Mouse (Mus musculus): ENCODE results near the gene Dnm1.

The Dnm1 gene

DNA sequence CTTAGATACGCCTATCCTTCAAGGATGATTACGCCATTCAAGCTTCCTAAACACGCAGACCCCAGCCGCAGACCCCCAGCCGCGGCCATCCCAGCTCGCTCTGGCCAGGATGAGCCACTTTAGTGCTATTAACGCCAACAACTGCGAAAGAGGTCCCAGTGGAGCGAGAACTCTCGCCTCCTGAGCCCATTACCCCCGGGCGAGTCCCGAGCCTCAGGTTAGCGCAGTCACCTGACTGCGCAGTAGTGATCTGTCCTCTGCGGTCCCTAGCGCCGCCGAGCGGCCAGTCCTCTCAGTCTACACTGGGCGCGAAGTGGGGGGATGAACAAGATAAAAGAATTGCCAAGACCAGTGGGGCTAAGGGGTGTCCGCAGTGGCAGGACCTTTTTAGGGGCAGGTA lies 8.3 kb upstream of the Dnm1 start:
- peak in 1 of 2 experiments; percentile 59 for DNase-seq (ENCODE audit: low spot score in 2 of 2)

DNA sequence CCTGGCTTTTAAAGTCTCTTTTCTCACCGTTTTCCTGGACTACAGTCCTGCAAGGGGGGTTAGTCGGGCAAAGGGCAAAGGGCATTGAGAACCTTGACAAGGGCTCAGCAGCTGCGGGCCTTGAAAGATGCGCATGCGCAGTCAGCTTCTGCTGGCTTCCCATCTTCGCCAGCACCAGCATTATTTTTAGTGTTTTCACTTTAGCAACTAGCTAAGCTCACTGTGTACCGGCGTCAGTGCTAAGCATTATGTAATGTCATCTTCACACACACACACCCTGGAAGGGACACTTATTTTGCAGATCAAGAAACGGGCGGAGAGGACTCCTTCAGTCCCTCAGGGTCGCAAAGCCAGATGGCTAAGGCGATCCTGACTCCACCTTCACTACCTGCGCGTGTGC lies 7.6 kb upstream of the Dnm1 start:
- peak in 1 of 2 experiments; percentile 61 for DNase-seq (ENCODE audit: low spot score in 2 of 2)

DNA sequence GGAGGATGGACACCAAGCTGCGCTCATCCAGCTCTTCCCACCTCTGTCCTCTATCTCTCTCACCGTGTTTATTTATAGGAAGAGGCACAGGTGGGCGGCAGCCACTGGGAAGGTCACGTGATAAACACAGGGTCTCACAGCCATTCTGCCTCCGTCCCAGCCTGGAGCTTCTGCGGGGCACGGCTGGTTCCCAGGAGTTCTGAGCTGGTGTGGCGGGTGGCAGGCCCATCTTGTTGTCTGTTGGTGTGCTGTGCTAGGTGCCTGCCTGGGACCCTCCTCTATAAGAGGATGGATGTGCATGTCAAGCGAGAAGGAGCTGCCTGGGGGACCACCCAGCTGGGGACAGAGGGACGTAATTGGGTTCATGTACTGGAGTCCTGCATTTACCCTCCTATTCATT lies 5.2 kb upstream of the Dnm1 start:
- no peak for DNase-seq (ENCODE audit: low spot score in 2 of 2)

DNA sequence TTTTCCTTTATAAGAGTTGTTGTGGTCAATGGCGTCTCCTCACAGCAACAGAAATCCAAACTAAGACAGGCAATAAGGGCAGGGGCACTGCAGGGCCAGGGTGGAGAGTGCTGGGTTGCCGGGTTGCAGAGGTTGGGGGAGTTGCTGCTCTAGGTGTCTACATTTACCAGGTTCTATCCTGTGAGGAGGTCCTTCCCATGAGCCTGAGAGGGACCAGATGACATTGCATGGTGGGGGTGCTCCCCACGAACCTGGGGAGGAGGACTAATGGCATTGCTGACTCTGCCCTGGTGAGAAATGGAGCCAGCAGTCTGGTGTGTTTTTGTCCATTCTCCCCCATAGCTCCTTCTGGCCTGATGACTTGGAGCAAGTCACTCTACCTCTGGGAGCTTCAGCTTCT lies 4.6 kb upstream of the Dnm1 start:
- no peak for DNase-seq (ENCODE audit: low spot score in 2 of 2)

DNA sequence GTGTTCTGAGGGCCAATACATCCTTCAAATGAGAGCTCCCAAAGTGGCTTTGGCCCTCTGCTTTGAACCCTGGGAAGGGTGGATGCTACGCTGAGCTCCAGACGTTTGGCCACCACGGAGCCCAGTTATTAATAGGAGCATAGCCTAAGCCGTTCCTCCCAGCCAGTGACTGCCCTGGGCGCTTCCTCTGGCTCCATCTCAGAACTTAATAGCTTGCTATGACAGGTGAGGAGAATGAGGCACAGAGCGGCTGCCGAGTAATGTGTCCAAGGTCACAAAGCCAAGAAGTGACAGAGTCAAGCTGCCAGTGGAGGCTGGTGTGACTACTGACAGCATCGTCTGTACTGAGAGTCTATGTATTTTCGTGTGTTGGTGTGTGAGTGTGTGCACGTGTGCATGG lies 3.1 kb upstream of the Dnm1 start:
- no peak for DNase-seq (ENCODE audit: low spot score in 2 of 2)

DNA sequence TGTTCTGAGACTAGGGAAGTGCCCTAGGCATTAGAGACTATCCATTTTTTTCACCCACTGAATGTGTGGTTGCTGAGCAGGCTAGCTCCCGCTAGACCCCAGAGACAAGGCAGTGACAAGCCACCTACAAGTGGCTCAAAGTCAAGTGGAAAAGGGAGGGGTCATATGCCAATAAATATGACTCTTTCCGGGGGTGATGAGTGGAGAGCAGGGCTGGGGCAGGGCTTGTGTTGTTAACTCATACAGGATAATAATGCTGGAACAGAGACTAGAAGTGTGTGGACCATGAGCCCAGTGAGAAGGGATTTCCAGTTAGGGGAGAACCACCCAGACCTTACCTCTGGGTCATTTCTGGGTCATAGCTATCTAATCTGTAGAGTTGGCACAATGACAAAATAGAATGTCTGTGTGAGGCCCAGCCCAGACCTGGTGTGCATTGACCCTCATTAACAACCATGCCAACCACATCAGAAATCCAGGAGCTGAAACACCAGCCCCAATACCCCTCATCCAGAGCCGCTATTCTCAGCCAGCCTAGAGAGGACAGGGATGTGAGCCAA lies 1.3 kb upstream of the Dnm1 start:
- DNase-seq (ENCODE audit: low spot score in 2 of 2): no peak

DNA sequence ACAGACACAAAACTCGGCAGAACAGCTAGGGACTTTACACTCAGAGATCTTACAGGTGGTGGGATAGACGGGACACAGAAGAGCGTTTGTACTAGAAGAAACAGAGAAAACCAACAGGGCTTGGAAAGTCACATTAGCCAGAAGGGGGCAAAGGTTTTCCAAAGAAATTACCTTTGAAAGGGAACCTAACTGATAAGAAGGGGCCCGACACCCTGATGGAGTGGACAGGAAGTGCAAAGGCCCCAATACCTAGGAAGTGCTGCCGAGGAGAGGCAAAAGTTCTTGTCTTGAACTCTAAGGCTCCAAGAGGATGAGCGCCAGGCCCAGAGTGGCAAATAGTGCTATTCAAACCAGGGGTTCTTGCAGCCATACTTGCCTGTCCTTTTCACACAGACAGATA lies 698 bp upstream of the Dnm1 start:
- DNase-seq (ENCODE audit: low spot score in 2 of 2): no peak

DNA sequence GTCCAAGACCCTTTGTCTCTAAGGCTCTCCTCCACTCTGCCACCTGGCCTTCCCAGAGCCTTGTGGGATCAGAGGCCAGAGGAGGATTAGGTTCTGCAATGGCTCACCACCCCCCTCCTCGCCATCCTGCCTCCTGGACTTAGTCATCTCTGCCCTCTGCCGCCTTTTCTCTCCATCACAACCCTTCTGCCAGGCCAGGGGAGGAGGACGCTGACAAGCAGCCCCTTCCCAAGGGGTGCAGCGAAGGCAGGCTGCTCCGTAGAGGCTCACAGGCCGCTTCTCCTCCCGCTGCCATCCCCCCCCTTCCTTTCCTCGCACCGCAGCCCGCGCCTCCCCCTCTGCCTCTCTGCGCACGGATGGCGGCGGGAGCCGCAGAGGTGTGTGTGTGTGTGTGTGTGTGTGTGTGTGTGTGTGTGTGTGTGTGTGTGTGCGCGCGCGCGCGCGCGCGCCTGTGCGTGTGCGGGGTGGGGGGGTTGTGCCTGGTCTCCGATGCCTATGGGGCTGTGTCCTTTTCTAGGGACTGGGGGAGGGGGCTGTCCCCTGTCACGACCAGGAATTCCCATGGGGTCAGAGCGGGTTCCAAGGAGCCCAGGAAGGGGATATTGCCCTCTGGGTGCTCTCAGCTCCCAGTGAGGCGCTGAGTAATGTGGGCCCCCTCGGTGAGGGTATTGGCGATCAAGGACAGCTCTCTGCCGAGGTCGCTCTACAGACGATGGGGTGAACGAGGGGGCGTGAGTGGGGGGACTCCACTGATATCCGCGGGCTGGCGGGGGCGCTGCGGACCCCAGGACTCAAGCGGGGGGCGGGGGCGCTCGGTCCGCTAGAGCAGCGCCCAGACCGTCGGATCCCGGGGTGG lies 759 bp downstream of the Dnm1 start, which contains the start of gene Ciz1:
Gene Ciz1 (plus strand): TSS at position 177 of the 856 bp plus-strand sequence.
- no peak for DNase-seq (ENCODE audit: low spot score in 2 of 2)

DNA sequence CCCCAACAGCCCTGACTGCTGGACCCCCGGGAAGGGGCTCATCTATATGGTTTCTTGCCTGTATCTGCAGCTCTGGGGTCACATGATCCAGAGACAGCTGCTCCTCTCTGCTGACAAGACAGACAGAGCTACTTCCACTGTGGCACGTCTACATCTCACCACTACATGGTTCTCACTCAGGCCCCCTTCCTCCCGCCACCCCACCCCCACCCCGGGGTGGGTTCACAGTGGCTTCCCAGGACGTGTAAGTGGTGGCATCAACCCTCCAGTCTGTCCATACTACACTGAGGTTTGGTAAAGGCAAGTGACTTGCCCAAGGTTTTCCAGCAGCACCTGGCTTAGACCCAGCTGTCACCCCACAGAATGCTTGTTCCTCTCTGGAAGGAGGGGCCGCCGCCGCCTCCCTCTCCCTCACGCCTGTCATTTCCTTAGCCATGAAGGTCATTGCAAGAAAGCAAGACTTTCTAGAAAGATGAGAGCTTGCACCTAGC lies 1.6 kb downstream of the Dnm1 start:
- DNase-seq (ENCODE audit: low spot score in 2 of 2): no peak

DNA sequence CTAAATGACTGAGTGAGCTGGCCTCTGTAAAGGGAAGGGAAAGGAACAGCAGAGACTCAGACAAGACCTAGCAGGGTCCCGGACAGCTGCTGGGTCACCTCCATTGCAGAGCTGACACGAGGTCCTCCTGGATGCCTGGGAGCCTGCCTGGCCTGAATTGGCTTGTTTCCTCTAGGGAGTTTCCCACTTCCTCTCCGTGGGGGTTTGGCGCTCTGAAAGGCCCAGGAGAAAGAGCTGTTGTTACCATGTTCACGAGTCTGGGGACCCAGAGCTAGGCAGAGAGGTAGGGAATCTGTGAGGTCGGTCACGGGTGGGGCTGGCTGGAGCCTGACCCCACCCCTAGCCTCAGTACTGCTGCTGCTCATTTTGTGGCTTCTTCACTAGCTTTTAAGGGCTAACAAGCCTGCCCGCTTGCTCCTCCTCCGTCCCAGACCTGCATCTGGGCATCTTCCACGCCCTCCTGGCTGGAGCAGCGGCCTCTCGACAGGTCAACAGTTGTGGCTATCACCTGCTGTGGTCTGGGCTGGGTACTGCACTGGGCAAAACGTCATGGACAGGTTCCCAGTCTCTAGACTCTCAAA lies 2.6 kb downstream of the Dnm1 start:
- DNase-seq (ENCODE audit: low spot score in 2 of 2): no peak

DNA sequence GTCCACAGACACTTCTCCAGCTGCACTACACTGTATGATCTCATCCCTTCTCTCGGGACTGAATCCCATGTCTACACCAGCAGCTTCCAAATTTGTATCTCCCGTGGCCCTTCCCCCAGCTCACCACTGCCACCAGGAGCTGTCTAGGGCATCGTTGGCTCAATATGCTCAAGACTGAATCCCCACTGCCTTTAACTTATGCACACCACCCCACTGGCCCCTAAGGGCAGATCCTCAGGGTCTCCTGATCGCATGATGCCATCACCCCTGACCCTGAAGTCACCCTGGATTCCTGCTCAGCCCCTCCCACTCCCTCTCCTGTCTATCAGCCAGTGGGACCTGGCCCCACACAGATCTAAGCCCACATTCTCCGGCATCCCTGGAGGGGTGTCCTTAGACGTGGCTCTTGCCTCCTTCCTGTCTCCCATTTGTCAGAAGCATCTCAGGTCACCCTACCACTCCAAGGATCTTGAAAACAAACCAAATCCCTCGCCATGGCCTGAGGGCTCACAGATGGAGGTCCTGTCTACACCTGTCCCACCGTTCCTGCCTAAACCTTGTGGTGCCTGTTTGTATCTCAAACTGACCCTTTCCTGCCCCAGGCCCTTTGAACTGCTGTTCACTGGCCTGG lies 3.4 kb downstream of the Dnm1 start:
- DNase-seq (ENCODE audit: low spot score in 2 of 2): no peak

DNA sequence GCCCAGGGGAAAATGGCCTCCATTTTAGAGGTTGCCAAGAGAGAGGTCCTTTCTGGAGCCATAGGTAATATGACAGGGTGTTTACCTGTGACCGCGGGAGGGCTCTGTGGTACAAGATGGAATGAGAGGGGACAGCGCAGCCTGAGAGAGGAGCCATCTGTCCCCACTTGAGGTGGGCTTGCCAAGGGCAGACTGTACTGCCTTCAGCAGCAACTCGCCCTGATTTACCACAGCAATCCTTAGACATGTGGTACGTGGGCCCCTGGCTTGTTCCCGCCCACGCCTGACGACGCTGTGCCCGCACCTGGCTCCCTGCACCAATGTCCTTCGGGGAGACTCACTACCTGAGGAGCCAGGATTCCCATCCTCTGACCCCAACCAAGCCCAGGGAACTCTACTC lies 4.8 kb downstream of the Dnm1 start:
- no peak for DNase-seq (ENCODE audit: low spot score in 2 of 2)

DNA sequence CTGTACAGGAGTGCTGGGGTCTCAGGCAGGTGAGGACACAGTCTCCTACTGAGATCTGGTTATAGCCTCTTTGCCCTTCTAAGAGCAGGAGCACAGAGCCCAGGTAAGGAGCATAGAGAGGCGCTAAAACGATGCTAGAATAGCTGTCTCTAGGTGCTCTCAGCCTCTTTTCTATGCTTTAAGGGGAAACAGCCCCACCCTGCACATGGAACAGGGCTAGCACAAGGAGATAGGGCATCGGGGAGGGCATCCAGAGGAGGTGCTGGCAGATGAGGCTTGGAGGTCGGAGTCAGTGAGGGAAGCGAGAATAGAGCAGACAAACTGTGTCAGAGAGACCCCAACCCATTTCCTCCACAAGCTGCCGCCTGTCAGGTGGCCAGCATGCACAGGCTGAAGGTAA lies 6.1 kb downstream of the Dnm1 start:
- DNase-seq (ENCODE audit: low spot score in 2 of 2): no peak

DNA sequence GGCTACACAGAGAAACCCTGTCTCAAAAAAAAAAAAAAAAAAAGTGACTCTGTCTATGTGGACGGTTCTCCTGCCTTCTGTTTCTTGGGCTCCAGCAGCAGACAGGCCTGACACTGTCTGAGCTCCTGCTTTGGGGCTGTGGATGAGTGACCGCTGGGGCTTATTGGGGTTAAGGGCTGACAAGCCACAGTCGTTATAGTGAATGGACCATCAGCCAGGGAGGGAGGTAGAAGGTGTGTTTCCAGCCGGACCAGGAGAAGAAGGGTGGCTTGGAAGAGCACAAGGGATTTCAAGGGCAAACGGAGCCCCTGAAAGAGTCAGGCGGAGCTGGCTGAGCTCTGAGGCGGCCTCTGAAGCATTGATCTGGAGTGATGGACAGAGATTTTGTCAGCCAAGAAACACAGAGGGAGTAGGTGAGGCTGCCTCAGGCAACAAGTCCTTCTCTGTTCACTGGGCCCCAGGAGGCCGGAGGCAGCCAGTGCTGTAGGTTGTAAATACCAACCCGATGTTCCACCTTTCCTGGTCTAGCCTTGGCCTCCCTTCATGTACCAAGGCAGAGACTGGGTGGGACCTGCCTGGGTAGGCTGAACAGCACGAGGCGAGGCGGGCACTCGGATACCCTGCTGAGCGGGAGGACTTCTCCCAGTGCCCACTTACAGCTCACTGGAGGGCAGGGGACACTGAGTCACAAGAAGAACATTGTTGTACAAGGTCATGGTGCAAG lies 8.4 kb downstream of the Dnm1 start:
- DNase-seq (ENCODE audit: low spot score in 2 of 2): no peak

DNA sequence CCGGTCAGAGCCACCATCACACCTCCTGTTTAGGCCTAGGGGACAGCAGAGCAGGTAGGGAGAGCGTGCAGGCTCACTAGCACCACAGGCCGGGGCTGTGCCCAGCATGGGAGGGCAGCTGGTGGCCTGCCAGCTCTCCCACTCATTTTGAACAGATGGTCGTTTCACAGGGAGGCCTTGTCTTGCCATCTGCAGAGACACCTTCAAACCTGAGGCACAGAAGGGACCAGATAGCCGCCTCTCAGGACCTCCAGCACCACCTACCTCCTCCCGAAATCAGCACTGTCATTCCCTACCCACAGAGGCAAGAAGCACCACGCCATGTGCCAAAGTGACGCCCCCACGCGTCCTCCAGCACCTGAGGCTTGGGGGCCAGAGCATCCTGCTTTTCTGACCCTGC lies 9.1 kb downstream of the Dnm1 start:
- no peak for DNase-seq (ENCODE audit: low spot score in 2 of 2)

DNA sequence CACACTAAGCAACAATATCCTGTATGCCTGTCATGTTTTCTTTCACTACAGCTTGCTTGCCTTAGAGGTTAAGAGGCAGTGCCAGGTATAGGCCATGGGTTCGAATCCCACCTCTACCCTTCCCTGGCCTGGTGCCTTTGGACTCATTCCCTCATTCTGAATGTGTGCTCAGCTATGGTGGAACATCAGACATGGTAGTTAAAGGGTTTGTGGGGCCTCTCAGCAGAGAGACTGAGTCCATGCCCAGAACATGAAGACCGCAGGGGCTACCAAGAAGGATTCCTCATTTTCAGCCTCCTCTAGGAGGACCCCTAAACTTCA lies 9.8 kb downstream of the Dnm1 start:
- no peak for DNase-seq (ENCODE audit: low spot score in 2 of 2)

DNA sequence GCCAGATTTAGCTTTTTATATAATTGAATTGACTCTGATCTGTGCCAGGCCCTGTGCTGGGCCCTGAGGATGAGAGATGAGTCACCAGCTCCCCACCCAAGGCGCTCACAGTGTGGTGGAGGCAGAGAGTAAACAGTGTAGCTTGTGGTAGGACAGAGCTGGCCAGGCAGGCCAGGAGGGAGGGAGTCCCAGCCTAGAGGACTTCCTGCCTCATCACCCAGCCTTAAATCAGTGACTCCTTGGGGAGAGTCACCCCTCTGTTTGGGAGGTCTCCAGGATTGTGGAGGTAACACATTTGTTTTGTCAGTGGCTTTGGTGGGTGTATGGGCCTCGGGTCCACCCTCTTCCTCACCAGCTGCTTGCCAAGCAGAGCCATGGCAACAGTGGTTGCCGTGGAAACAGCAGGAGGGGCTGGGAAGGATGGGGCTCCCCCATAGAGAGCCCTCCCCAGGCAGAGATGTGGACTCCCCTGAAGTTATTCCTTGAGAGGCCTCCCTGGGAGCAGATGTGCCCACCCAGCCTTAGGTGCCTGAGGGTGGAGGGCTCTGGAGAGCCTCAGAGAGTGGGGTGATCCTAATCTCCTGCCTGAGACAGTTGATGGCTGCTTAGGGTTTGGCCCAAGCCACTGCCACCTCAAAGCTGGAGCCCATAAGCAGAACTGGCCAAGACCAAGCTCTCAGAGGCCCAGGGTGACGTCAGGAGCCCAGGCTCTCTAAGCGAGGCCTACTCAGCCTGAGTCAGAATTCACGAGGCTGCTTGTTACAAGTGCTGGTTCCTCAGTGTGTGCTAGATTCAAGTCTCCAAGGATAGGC lies 10.4 kb downstream of the Dnm1 start:
- no peak for DNase-seq (ENCODE audit: low spot score in 2 of 2)

DNA sequence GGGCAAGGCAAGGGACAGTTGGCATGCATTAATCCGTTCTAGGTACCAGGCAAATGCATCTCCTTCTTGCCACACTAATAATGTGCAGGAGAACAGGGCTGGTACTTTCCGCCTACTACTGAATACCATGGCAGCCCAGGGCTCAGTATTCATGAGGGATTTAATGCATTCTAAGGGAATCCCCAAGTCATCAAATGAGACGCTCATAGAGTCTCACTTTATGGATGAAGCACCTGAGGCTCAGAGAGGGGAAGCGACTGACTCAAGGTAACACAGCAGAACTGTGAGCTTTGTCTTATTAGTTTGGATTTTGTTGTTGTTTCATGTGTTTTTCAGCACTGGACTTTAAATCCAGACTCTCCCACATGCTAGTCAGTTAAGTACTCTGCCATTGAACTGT lies 11.1 kb downstream of the Dnm1 start:
- DNase-seq (ENCODE audit: low spot score in 2 of 2): no peak

DNA sequence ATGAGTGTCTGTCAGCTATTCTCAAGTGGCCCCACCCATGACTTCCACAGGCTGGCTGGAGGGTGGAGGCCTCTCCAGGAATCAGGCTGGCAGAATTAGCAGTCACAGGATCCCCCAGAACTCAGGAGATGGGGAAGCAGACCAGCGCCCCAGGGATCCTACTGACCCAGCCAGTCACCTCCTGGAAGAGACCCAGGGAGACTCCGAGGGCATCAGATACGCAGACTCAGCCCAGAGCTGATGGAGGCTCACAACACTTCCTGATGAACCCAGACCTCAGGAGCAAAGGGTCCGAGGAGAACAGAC lies 11.6 kb downstream of the Dnm1 start:
- DNase-seq (ENCODE audit: low spot score in 2 of 2): no peak

DNA sequence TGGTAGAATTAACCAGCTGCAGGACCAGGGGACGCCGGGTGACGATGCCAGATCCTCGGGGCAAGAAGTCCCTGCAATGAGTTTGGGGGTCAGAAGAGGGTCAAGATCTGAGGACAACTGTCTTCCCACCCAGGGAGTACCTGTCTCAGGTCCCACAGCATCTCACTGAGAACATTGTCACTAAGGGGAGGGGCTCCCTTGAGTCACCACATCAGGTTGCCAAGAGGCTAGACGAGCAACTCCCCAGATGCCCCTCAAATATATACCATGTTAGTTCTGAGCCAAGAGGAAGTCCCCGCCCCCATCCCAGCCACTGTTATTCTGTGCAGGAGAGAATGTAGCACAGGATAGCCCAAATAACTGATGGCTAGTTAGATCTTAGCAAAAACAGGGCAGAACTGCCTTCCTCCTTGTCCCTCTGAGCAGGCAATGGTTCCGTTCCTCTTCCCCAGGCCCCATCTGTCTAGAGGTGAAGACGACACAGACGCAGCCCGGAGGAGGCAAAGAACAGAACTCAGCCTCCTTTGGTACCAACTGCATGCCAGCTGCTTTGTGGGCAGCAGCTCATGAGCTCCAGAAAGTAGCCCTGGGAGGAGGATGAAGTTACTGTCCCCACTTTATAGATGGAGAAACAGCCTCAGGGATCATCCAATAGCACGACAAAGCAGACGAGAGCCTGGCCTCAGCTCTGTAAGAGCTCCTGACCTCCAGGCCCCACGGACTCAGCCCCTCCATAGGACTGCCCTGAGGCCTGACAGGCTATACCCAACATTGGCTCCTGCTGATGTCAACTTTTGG lies 12.1 kb downstream of the Dnm1 start:
- DNase-seq (ENCODE audit: low spot score in 2 of 2): no peak

Measured in frontal cortex, postnatal 25 days (tissue).